Mouse (Mus musculus) liver, embryonic 13.5 days (tissue): ENCODE measurements around the gene Tbc1d5. TPM values are rescaled to one million over a fixed set of nuclear protein-coding genes. Genes with fewer than 3 reads are reported as not detected.
A peak's percentile ranks its signal among the peaks of the same experiment; 100 is the strongest.

Experiments
- ATAC-seq: fragments of 200-750 bp; cut with Nextera tagmentation; 2 replicates; pipeline ENCODE4 v1.8.0; 2017; ENCODE audit warnings: low read depth, mild to moderate bottlenecking, moderate number of reproducible peaks, moderate library complexity
- DNase-seq: peaks from one replicate; pipeline ENCODE4 v3.0.0; 2022
- H3K27ac ChIP-seq: fragments of 300-500 bp; sonication (generic); 2 replicates; pipeline ENCODE4 v1.5.1; 2015; ENCODE audit warnings: moderate library complexity, mild to moderate bottlenecking, inconsistent platforms
- H3K27me3 ChIP-seq: fragments of 300-500 bp; sonication (generic); 2 replicates; pipeline ENCODE4 v1.6.1; 2015; ENCODE audit warnings: mild to moderate bottlenecking, inconsistent platforms
- H3K36me3 ChIP-seq: fragments of 300-500 bp; sonication (generic); 2 replicates; pipeline ENCODE4 v1.6.1; 2015; ENCODE audit warnings: mild to moderate bottlenecking, inconsistent platforms
- H3K4me1 ChIP-seq: fragments of 300-500 bp; sonication (generic); replicated peaks from 2 replicates; pipeline ENCODE4 v1.6.1; 2015; ENCODE audit warnings: inconsistent platforms
- H3K4me2 ChIP-seq: fragments of 300-500 bp; sonication (generic); 2 replicates; pipeline ENCODE4 v1.6.1; 2015; ENCODE audit warnings: inconsistent platforms, mild to moderate bottlenecking, moderate library complexity
- H3K4me3 ChIP-seq: fragments of 300-500 bp; sonication (generic); replicated peaks from 2 replicates; pipeline ENCODE4 v1.5.1; 2015; ENCODE audit warnings: mild to moderate bottlenecking, inconsistent platforms
- H3K9ac ChIP-seq: fragments of 300-500 bp; sonication (generic); 2 replicates; pipeline ENCODE4 v1.6.1; 2015; ENCODE audit warnings: mild to moderate bottlenecking, inconsistent platforms
- H3K9me3 ChIP-seq: fragments of 300-500 bp; sonication (generic); replicated peaks from 2 replicates; pipeline ENCODE4 v1.6.1; 2016; ENCODE audit warnings: inconsistent platforms
- WGBS: fragments of 180-500 bp; shearing (Covaris S2); methylation state at CpG from one replicate; pipeline ENCODE4 v1.1.7; 2015; ENCODE audit not compliant: insufficient replicate concordance; 5-methylcytosine and 5-hydroxymethylcytosine counted together
- polyA plus RNA-seq: library from polyadenylated mRNA; unstranded; fragments of >200 nt; fragmentation: Nextera tagmentation; extraction: Ambion mirVana; gene quantifications from 2 replicates; pipeline ENCODE4 v1.2.1, GENCODE M21; 2015

Gene Tbc1d5
- polyA plus RNA-seq, 1 experiment from 2014 or later: 3.6 TPM

- Histone ChIP-seq H3K36me3 (no peaks in the 10 kb centered on the region), H3K4me2 (no peak overlapping the region), H3K9me3 (no peaks in the 10 kb centered on the region), H3K27me3 (no peaks in the 10 kb centered on the region), H3K9ac (no peak overlapping the region), H3K4me3 (no peak overlapping the region), H3K27ac (no peak overlapping the region), H3K4me1 (peaks cover 5% of the 10 kb centered on the region; the same call in 1 of the 2 replicates)
- WGBS: 15% methylated on average over 1 of the region's 1 CpGs
- no peak for ATAC-seq
- DNase-seq: no peak
These were observed 438.3 kb downstream of the Tbc1d5 start for GRCm38 (mm10) chr17:50740804-50741203.

GRCm38 (mm10) chr17:50738476-50738875 is 440.7 kb downstream of the Tbc1d5 start:
- H3K9me3 ChIP-seq: no peaks in the 10 kb centered on the region
- H3K36me3 ChIP-seq: no peaks in the 10 kb centered on the region
- no peak overlapping the region for H3K4me3 ChIP-seq
- ATAC-seq: no peak
- WGBS: 57% methylated on average over 2 of the region's 2 CpGs
- H3K27ac ChIP-seq: no peak overlapping the region
- DNase-seq: no peak
- peaks cover 11% of the 10 kb centered on the region; the same call in 1 of the 2 replicates for H3K4me1 ChIP-seq
- H3K9ac ChIP-seq: no peak overlapping the region
- H3K4me2 ChIP-seq: no peak overlapping the region
- H3K27me3 ChIP-seq: no peaks in the 10 kb centered on the region

- ATAC-seq (no peak), DNase-seq (no peak)
- WGBS: 41% methylated on average over 2 of the region's 2 CpGs
- no peak overlapping the region for H3K4me2 ChIP-seq
- no peaks in the 10 kb centered on the region for H3K36me3 ChIP-seq
- no peaks in the 10 kb centered on the region for H3K27me3 ChIP-seq
- no peaks in the 10 kb centered on the region for H3K9me3 ChIP-seq
- no peak overlapping the region for H3K9ac ChIP-seq
- no peak overlapping the region for H3K27ac ChIP-seq
- no peak overlapping the region for H3K4me3 ChIP-seq
- peaks cover 11% of the 10 kb centered on the region; the same call in 1 of the 2 replicates for H3K4me1 ChIP-seq
These were observed 442.1 kb downstream of the Tbc1d5 start for GRCm38 (mm10) chr17:50737068-50737467.

- Histone ChIP-seq H3K27ac (peak overlapping the region; percentile 18; the same call in 1 of the 2 replicates), H3K36me3 (no peaks in the 10 kb centered on the region), H3K4me3 (no peak overlapping the region), H3K4me2 (no peak overlapping the region), H3K27me3 (no peaks in the 10 kb centered on the region), H3K9me3 (no peaks in the 10 kb centered on the region), H3K9ac (no peak overlapping the region), H3K4me1 (peaks cover 11% of the 10 kb centered on the region; the same call in 1 of the 2 replicates)
- 50% methylated on average over 8 of the region's 8 CpGs for WGBS
- no peak for ATAC-seq
- no peak for DNase-seq
These were observed 443.1 kb downstream of the Tbc1d5 start for GRCm38 (mm10) chr17:50735955-50736533.

- Histone ChIP-seq H3K4me3 (no peak overlapping the region), H3K27me3 (no peaks in the 10 kb centered on the region), H3K9me3 (no peaks in the 10 kb centered on the region), H3K4me2 (no peak overlapping the region), H3K36me3 (no peaks in the 10 kb centered on the region), H3K4me1 (peaks cover 14% of the 10 kb centered on the region; the same call in 1 of the 2 replicates), H3K9ac (no peak overlapping the region), H3K27ac (peak overlapping the region; percentile 18; the same call in 1 of the 2 replicates)
- ATAC-seq (peak; percentile 41; the same call in 1 of the 2 replicates), DNase-seq (no peak)
- WGBS: 69% methylated on average over 4 of the region's 4 CpGs
These were observed 443.7 kb downstream of the Tbc1d5 start for GRCm38 (mm10) chr17:50735382-50735954.

GRCm38 (mm10) chr17:50734781-50735180 is 444.4 kb downstream of the Tbc1d5 start:
- Histone ChIP-seq H3K4me3 (no peak overlapping the region), H3K27me3 (no peaks in the 10 kb centered on the region), H3K9me3 (no peaks in the 10 kb centered on the region), H3K4me2 (no peak overlapping the region), H3K9ac (no peak overlapping the region), H3K27ac (no peak overlapping the region), H3K36me3 (no peaks in the 10 kb centered on the region), H3K4me1 (peaks cover 17% of the 10 kb centered on the region; the same call in 1 of the 2 replicates)
- no peak for DNase-seq
- no peak for ATAC-seq
- WGBS: 74% methylated on average over 6 of the region's 6 CpGs

- Histone ChIP-seq H3K4me2 (no peak overlapping the region), H3K4me1 (peaks cover 17% of the 10 kb centered on the region; the same call in 1 of the 2 replicates), H3K27me3 (no peaks in the 10 kb centered on the region), H3K9ac (no peak overlapping the region), H3K27ac (no peak overlapping the region), H3K4me3 (no peak overlapping the region), H3K9me3 (no peaks in the 10 kb centered on the region), H3K36me3 (no peaks in the 10 kb centered on the region)
- ATAC-seq (no peak), DNase-seq (no peak)
- WGBS: 81% methylated on average over 7 of the region's 7 CpGs
These were observed 445.8 kb downstream of the Tbc1d5 start for GRCm38 (mm10) chr17:50733390-50733789.

- no peaks in the 10 kb centered on the region for H3K9me3 ChIP-seq
- H3K4me1 ChIP-seq: peaks cover 17% of the 10 kb centered on the region; the same call in 1 of the 2 replicates
- H3K27ac ChIP-seq: no peak overlapping the region
- no peaks in the 10 kb centered on the region for H3K36me3 ChIP-seq
- no peak overlapping the region for H3K9ac ChIP-seq
- ATAC-seq (no peak), DNase-seq (no peak)
- no peak overlapping the region for H3K4me2 ChIP-seq
- 61% methylated on average over 5 of the region's 5 CpGs for WGBS
- H3K4me3 ChIP-seq: no peak overlapping the region
- no peaks in the 10 kb centered on the region for H3K27me3 ChIP-seq
These were observed 447.3 kb downstream of the Tbc1d5 start for GRCm38 (mm10) chr17:50731876-50732275.

GRCm38 (mm10) chr17:50730896-50731295 is 448.3 kb downstream of the Tbc1d5 start:
- ATAC-seq: no peak
- DNase-seq: no peak
- H3K9me3 ChIP-seq: no peaks in the 10 kb centered on the region
- H3K27me3 ChIP-seq: no peaks in the 10 kb centered on the region
- no peaks in the 10 kb centered on the region for H3K36me3 ChIP-seq
- H3K4me2 ChIP-seq: no peak overlapping the region
- peaks cover 14% of the 10 kb centered on the region; the same call in 1 of the 2 replicates for H3K4me1 ChIP-seq
- H3K9ac ChIP-seq: no peak overlapping the region
- no peak overlapping the region for H3K27ac ChIP-seq
- WGBS: 62% methylated on average over 2 of the region's 2 CpGs
- H3K4me3 ChIP-seq: no peak overlapping the region

GRCm38 (mm10) chr17:50729577-50729976 is 449.6 kb downstream of the Tbc1d5 start:
- no peak overlapping the region for H3K9ac ChIP-seq
- H3K27ac ChIP-seq: no peak overlapping the region
- no peaks in the 10 kb centered on the region for H3K9me3 ChIP-seq
- no peak for ATAC-seq
- H3K36me3 ChIP-seq: no peaks in the 10 kb centered on the region
- no peak overlapping the region for H3K4me3 ChIP-seq
- no peak for DNase-seq
- 0 out of 2 replicates have a peak, but pooled peaks cover 7% of the 10 kb centered on the region for H3K4me1 ChIP-seq
- no peaks in the 10 kb centered on the region for H3K27me3 ChIP-seq
- WGBS: 18% methylated on average over 6 of the region's 6 CpGs
- no peak overlapping the region for H3K4me2 ChIP-seq

GRCm38 (mm10) chr17:50729031-50729430 is 450.1 kb downstream of the Tbc1d5 start:
- Histone ChIP-seq H3K4me2 (no peak overlapping the region), H3K27me3 (no peaks in the 10 kb centered on the region), H3K36me3 (no peaks in the 10 kb centered on the region), H3K9me3 (no peaks in the 10 kb centered on the region), H3K4me3 (no peak overlapping the region), H3K4me1 (0 out of 2 replicates have a peak, but pooled peaks cover 7% of the 10 kb centered on the region), H3K9ac (no peak overlapping the region), H3K27ac (no peak overlapping the region)
- WGBS: 36% methylated on average over 2 of the region's 2 CpGs
- ATAC-seq (no peak), DNase-seq (no peak)

GRCm38 (mm10) chr17:50726265-50726664 is 452.9 kb downstream of the Tbc1d5 start:
- DNase-seq (no peak), ATAC-seq (no peak)
- Histone ChIP-seq H3K4me3 (no peak overlapping the region), H3K4me1 (0 out of 2 replicates have a peak, but pooled peaks cover 7% of the 10 kb centered on the region), H3K9ac (no peak overlapping the region), H3K27me3 (no peaks in the 10 kb centered on the region), H3K27ac (no peak overlapping the region), H3K36me3 (no peaks in the 10 kb centered on the region), H3K9me3 (no peaks in the 10 kb centered on the region), H3K4me2 (no peak overlapping the region)
- WGBS: 45% methylated on average over 2 of the region's 2 CpGs
